Mouse (Mus musculus) midbrain, embryonic 13.5 days (tissue): ENCODE measurements at regions not wholly inside any gene's neighbourhood (a gene's known extent, or its start where the extent isn't known, plus 50 kb on each side); places are given as distances from the start of the nearest gene placed in this dataset.

Experiments
- ATAC-seq: fragments of 200-750 bp; cut with Nextera tagmentation; 2 replicates; pipeline ENCODE4 v1.8.0; 2017; ENCODE audit warnings: mild to moderate bottlenecking, moderate TSS enrichment, moderate library complexity
- H3K27ac ChIP-seq: fragments of 300-500 bp; sonication (generic); 2 replicates; pipeline ENCODE4 v1.5.1; 2015; ENCODE audit warnings: inconsistent platforms, mild to moderate bottlenecking, moderate library complexity
- H3K27me3 ChIP-seq: fragments of 300-500 bp; sonication (generic); 2 replicates; pipeline ENCODE4 v1.6.1; 2015; ENCODE audit warnings: mild to moderate bottlenecking, inconsistent platforms
- H3K36me3 ChIP-seq: fragments of 300-500 bp; sonication (generic); 2 replicates; pipeline ENCODE4 v1.6.1; 2015; ENCODE audit warnings: mild to moderate bottlenecking, inconsistent platforms
- H3K4me1 ChIP-seq: fragments of 300-500 bp; sonication (generic); replicated peaks from 2 replicates; pipeline ENCODE4 v1.6.1; 2015; ENCODE audit warnings: inconsistent platforms
- H3K4me2 ChIP-seq: fragments of 300-500 bp; sonication (generic); replicated peaks from 2 replicates; pipeline ENCODE4 v1.6.1; 2015; ENCODE audit warnings: moderate library complexity, mild to moderate bottlenecking, inconsistent platforms
- H3K4me3 ChIP-seq: fragments of 300-500 bp; sonication (generic); replicated peaks from 2 replicates; pipeline ENCODE4 v1.5.1; 2015; ENCODE audit warnings: mild to moderate bottlenecking, inconsistent platforms
- H3K9ac ChIP-seq: fragments of 300-500 bp; sonication (generic); replicated peaks from 2 replicates; pipeline ENCODE4 v1.6.1; 2015; ENCODE audit warnings: mild to moderate bottlenecking, inconsistent platforms
- H3K9me3 ChIP-seq: fragments of 300-500 bp; sonication (generic); 2 replicates; pipeline ENCODE4 v1.6.1; 2016; ENCODE audit warnings: mild to moderate bottlenecking, inconsistent platforms
- WGBS: fragments of 180-500 bp; shearing (Covaris S2); methylation state at CpG from one replicate; pipeline ENCODE4 v1.1.7; 2015; 5-methylcytosine and 5-hydroxymethylcytosine counted together

DNA sequence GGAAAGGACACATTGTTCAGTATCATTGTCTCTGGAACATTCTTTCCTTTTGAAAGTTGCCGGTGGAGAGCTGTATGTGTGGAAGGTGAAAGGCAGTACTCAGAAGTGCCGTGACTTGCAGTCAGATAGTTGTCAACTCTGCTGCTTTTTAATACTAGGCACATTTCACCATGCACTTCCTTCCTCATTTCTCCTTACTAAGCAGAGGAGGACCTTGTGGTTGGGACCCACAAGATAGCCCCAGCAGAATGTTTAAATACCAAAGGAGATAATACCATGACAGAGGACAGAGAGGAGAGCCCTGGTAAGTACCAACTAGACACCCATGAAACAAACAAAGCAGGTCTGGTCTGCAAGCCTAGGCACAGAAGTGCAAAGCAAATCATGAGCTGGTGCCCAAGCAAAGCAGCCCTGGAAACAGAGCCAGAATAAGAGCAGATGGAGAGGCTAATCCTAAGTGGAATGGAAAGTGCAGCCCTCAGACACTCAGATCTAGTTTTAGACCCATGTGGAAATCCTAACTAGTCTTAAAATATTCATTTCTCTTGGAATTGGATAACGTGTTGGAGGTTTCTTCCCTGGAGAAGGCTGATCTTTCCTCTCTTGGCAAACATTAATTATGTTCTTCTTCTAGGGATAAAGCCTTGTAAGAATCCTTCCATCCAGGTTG is 341.4 kb downstream of the Insc start:
- no peak for ATAC-seq
- no peaks in the 10 kb centered on the region for H3K27me3 ChIP-seq

GRCm38 (mm10) chr7:115086542-115087448 is 343.3 kb downstream of the Insc start:
- H3K9ac ChIP-seq: no peak overlapping the region
- H3K9me3 ChIP-seq: no peaks in the 10 kb centered on the region
- H3K27ac ChIP-seq: no peak overlapping the region
- no peak for ATAC-seq
- H3K27me3 ChIP-seq: 0 out of 2 replicates have a peak, but pooled peaks cover 2% of the 10 kb centered on the region
- H3K4me2 ChIP-seq: no peak overlapping the region
- no peaks in the 10 kb centered on the region for H3K4me1 ChIP-seq
- 84% methylated on average over 4 of the region's 4 CpGs for WGBS
- no peak overlapping the region for H3K4me3 ChIP-seq
- H3K36me3 ChIP-seq: no peaks in the 10 kb centered on the region

More for the DNA sequence above, 341.4 kb downstream of the Insc start:
- Histone ChIP-seq H3K9ac (no peak overlapping the region), H3K36me3 (no peaks in the 10 kb centered on the region), H3K27ac (no peak overlapping the region), H3K4me2 (no peak overlapping the region), H3K9me3 (no peaks in the 10 kb centered on the region), H3K4me1 (no peaks in the 10 kb centered on the region), H3K4me3 (no peak overlapping the region)
- 84% methylated on average over 3 of the region's 3 CpGs for WGBS

- no peaks in the 10 kb centered on the region for H3K9me3 ChIP-seq
- H3K36me3 ChIP-seq: no peaks in the 10 kb centered on the region
- no peak for ATAC-seq
- WGBS: 89% methylated on average over 3 of the region's 3 CpGs
- H3K27me3 ChIP-seq: 0 out of 2 replicates have a peak, but pooled peaks cover 2% of the 10 kb centered on the region
- H3K4me2 ChIP-seq: no peak overlapping the region
- H3K27ac ChIP-seq: no peak overlapping the region
- H3K9ac ChIP-seq: no peak overlapping the region
- no peaks in the 10 kb centered on the region for H3K4me1 ChIP-seq
- H3K4me3 ChIP-seq: no peak overlapping the region
These were observed 349.1 kb downstream of the Insc start for GRCm38 (mm10) chr7:115092481-115093050.

DNA sequence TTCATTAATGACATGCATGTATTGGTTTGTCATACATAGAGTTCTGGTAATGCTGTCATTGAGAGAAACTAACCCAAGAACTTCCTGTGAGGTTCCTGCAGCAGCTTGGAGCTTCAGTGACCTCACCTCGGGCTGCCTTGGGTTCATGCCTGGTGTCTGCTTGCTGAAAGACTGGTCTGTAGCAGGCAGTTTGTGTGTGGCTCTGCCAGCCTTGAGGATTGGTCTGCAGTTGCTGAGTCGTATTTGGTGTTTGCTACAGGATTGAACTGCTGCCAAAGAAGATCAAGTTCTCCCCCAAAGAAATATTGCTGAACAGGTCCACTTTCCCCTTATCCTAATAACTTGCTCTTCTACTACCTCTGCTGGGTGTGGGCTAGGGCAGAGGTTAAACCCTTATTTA is 362.5 kb downstream of the Insc start:
- no peaks in the 10 kb centered on the region for H3K4me1 ChIP-seq
- H3K4me2 ChIP-seq: no peak overlapping the region
- no peaks in the 10 kb centered on the region for H3K9me3 ChIP-seq
- WGBS: 85% methylated on average over 2 of the region's 2 CpGs
- H3K36me3 ChIP-seq: no peaks in the 10 kb centered on the region
- no peak overlapping the region for H3K27ac ChIP-seq
- ATAC-seq: no peak
- no peak overlapping the region for H3K9ac ChIP-seq
- no peak overlapping the region for H3K4me3 ChIP-seq
- no peaks in the 10 kb centered on the region for H3K27me3 ChIP-seq

- 48% methylated on average over 3 of the region's 3 CpGs for WGBS
- ATAC-seq: no peak
- no peaks in the 10 kb centered on the region for H3K36me3 ChIP-seq
These were observed 368.8 kb downstream of the Insc start for GRCm38 (mm10) chr7:115112282-115112681.

DNA sequence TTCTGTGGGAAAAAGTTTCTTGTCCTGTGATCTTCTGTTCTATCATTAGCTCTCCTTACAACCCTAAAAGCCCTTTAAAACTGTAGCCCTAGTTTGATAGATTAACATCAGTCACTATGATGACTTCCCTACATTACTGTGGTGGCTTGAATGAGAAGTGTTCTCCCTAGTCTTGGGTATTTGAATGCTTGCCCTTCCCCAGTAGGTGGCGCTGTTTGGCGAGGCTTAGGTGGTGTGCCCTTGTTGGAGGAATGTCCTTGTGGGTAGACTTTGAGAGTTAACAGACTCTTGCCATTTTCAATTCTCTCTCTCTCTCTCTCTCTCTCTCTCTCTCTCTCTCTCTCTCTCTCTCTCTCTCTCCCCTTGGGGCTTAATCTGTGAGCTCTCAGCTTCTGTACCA is 379.8 kb downstream of the Insc start:
- Histone ChIP-seq H3K9ac (no peak overlapping the region), H3K4me1 (peaks cover 10% of the 10 kb centered on the region), H3K4me3 (no peak overlapping the region), H3K27ac (no peak overlapping the region), H3K27me3 (no peaks in the 10 kb centered on the region), H3K4me2 (no peak overlapping the region), H3K9me3 (no peaks in the 10 kb centered on the region), H3K36me3 (no peaks in the 10 kb centered on the region)
- 48% methylated on average over 2 of the region's 2 CpGs for WGBS
- no peak for ATAC-seq

More at GRCm38 (mm10) chr7:115112282-115112681, 368.8 kb downstream of the Insc start:
- H3K4me1 ChIP-seq: no peaks in the 10 kb centered on the region
- H3K9me3 ChIP-seq: no peaks in the 10 kb centered on the region
- H3K9ac ChIP-seq: no peak overlapping the region
- H3K4me2 ChIP-seq: no peak overlapping the region
- H3K27ac ChIP-seq: no peak overlapping the region
- no peak overlapping the region for H3K4me3 ChIP-seq
- no peaks in the 10 kb centered on the region for H3K27me3 ChIP-seq

DNA sequence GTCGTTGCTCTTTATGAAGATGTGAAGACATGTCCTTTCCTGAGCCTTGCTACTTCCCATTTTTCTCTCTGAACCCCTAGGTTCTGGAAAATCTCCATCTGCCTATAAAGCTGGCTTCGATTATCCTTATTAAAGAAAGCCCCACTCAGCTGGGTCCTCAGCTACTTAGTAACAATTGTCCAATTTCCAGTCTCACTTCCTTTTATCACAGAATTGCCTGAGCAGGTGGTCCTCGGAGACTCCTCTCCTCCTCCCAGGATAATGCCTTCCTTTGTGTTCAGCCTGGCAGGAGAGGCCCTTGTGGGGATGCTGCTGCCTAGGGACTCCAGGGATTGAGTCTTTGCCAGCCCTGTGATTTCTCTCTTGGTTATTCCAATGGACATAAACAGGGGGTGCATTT is 385.5 kb downstream of the Insc start:
- H3K9me3 ChIP-seq: no peaks in the 10 kb centered on the region
- no peak overlapping the region for H3K4me2 ChIP-seq
- WGBS: 10% methylated on average over 3 of the region's 3 CpGs
- H3K36me3 ChIP-seq: no peaks in the 10 kb centered on the region
- no peaks in the 10 kb centered on the region; the same call in 1 of the 2 replicates for H3K27me3 ChIP-seq
- peaks cover 38% of the 10 kb centered on the region for H3K4me1 ChIP-seq
- no peak for ATAC-seq
- H3K4me3 ChIP-seq: no peak overlapping the region
- H3K9ac ChIP-seq: no peak overlapping the region
- H3K27ac ChIP-seq: no peak overlapping the region

DNA sequence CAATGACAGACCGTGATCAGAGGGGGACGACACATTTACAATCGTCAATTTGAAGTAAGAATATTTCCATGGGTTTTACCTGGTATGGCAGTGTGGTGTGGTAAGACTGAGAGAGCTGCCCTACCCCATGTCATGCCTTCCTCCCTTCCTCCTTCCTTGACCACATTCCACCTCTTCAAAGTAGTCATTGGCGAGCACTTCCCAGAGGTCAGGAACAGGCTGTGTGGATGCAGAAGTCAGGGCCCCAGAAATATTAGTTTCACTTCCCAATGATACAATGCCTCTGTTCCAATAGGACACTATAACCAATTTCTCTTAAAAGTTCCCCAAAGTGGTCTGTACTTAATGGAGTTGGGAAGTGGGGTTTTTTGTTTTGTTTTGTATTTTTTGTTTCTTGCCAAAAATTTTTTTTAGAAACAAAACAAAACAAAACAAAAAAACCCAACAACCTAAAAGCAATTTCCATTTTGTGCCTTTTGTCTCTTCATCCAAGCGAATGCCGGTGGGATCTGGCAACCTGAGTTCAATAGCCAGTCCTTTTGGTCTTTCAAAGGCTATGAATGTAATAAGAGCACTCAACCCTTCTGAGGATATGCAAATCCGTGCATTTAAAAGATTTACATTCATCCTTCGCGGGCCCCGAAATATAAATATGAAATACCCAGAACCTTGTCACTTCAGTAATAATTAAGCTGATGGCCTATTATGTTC is 387.9 kb downstream of the Insc start:
- no peaks in the 10 kb centered on the region for H3K36me3 ChIP-seq
- H3K27ac ChIP-seq: no peak overlapping the region
- H3K9me3 ChIP-seq: no peaks in the 10 kb centered on the region
- no peak overlapping the region for H3K9ac ChIP-seq
- H3K4me3 ChIP-seq: no peak overlapping the region
- ATAC-seq: peak; percentile 61; the same call in 1 of the 2 replicates
- 44% methylated on average over 10 of the region's 10 CpGs for WGBS
- peaks cover 38% of the 10 kb centered on the region for H3K4me1 ChIP-seq
- no peaks in the 10 kb centered on the region; the same call in 1 of the 2 replicates for H3K27me3 ChIP-seq
- peak overlapping the region; percentile 22 for H3K4me2 ChIP-seq

DNA sequence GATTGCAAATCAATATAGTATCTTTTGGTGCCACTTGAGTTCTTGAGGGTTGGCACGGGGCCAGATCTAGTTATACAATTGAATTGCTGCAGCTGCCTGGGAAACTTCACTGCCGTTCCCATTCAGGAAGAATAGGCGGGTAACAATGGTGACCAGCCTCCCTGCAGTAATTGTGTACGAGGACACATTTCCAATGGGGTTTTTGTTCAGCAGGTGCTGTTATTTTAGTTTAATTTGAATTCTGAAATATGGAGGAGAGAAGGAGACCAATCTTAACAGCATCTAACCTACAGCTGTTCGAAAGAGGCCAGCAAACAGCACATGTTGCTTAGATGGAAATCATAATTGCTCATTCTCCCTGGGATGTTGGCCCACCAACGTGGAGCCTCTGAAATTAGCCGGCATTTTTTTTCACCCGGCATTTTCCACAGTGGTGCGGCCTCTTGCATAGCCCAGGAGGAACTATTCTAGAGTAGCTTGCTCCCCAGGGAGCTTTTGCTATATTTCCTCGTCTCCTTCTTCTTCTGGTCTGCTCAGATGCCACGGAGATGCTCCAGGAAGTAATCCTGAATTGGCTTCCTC is 388.6 kb downstream of the Insc start:
- ATAC-seq: peak; percentile 74
- peaks cover 38% of the 10 kb centered on the region for H3K4me1 ChIP-seq
- no peaks in the 10 kb centered on the region for H3K36me3 ChIP-seq
- H3K4me3 ChIP-seq: no peak overlapping the region
- H3K27ac ChIP-seq: peak overlapping the region; percentile 57; the same call in 1 of the 2 replicates
- WGBS: 16% methylated on average over 11 of the region's 11 CpGs
- peak overlapping the region; percentile 22 for H3K4me2 ChIP-seq
- H3K9me3 ChIP-seq: no peaks in the 10 kb centered on the region
- no peaks in the 10 kb centered on the region; the same call in 1 of the 2 replicates for H3K27me3 ChIP-seq
- H3K9ac ChIP-seq: no peak overlapping the region

DNA sequence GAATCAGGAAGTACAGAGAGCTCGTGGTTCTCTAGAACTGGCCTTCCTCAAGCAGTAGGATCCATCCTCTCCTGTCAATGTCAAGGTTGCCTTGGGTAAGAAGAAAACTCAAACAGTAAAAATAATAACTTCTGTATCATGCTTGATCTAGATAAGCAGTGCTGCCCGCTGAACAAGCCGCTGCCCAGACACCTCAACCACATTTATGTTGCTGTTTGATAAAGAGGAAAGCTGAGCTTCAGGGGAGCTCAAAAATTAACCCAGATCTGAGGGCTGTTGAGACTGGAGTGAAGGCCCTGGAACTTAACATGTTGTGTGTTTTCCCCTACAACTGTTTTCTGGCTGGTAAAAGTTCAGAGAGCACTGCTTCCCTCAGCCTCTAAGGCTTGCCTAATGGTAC is 389.1 kb downstream of the Insc start:
- Histone ChIP-seq H3K4me2 (no peak overlapping the region), H3K4me3 (no peak overlapping the region), H3K36me3 (no peaks in the 10 kb centered on the region), H3K4me1 (peaks cover 35% of the 10 kb centered on the region), H3K27ac (peak overlapping the region; percentile 57; the same call in 1 of the 2 replicates), H3K27me3 (no peaks in the 10 kb centered on the region; the same call in 1 of the 2 replicates), H3K9ac (no peak overlapping the region), H3K9me3 (no peaks in the 10 kb centered on the region)
- 84% methylated on average over 3 of the region's 3 CpGs for WGBS
- ATAC-seq: no peak

DNA sequence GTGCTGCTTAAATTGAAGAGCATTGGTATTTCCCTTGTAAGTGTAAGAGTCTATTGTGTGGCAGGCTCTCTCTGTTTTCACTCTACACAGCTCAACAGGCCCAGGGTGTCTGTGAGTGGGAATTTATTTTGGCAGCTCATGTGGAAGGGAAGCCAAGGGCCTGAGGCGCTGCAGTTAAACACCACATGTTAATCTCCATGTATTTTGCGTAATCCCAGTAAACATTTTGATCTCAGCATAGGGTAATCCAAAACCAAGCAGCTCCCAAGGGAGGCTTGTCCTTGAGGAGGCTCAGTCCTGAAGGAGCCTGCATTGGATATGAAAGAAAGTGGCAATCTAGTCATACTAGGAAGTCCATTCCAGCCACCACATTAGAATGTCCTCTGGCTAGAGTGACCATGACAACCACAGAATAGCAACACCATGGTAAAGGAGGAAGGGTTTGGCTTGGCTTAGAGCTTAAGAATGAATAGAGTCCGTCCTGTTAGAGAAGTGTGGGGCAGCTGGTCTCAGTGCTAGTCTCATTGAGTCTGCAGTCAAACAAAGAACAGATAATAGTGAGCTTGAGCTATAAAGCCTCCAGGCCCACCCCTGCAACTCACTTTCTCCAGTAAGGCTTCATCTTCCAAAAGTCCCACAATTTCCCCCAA is 391.6 kb downstream of the Insc start:
- Histone ChIP-seq H3K27me3 (no peaks in the 10 kb centered on the region; the same call in 1 of the 2 replicates), H3K4me2 (no peak overlapping the region), H3K27ac (no peak overlapping the region), H3K36me3 (no peaks in the 10 kb centered on the region), H3K9me3 (no peaks in the 10 kb centered on the region), H3K4me1 (peaks cover 18% of the 10 kb centered on the region), H3K9ac (no peak overlapping the region), H3K4me3 (no peak overlapping the region)
- 58% methylated on average over 3 of the region's 3 CpGs for WGBS
- no peak for ATAC-seq
